Mouse (Mus musculus) liver, embryonic 12.5 days (tissue): ENCODE results near the gene Crispld2. TPM values are rescaled to one million over a fixed set of nuclear protein-coding genes. Genes with fewer than 3 reads are reported as not detected.

Source experiments
- ATAC-seq: fragments of 200-750 bp; cut with Nextera tagmentation; 2 replicates; pipeline ENCODE4 v1.8.0; 2017; ENCODE audit warnings: moderate number of reproducible peaks, mild to moderate bottlenecking, moderate library complexity
- H3K27ac ChIP-seq: fragments of 300-500 bp; sonication (generic); 2 replicates; pipeline ENCODE4 v1.5.1; 2016; ENCODE audit warnings: mild to moderate bottlenecking
- H3K27me3 ChIP-seq: fragments of 300-500 bp; sonication (generic); replicated peaks from 2 replicates; pipeline ENCODE4 v1.6.1; 2016; ENCODE audit warnings: mild to moderate bottlenecking, moderate library complexity
- H3K36me3 ChIP-seq: fragments of 300-500 bp; sonication (generic); 2 replicates; pipeline ENCODE4 v1.6.1; 2016; ENCODE audit warnings: mild to moderate bottlenecking, moderate library complexity
- H3K4me1 ChIP-seq: fragments of 300-500 bp; sonication (generic); 2 replicates; pipeline ENCODE4 v1.6.1; 2016
- H3K4me2 ChIP-seq: fragments of 300-500 bp; sonication (generic); 2 replicates; pipeline ENCODE4 v1.6.1; 2016; ENCODE audit warnings: mild to moderate bottlenecking, moderate library complexity
- H3K4me3 ChIP-seq: fragments of 300-500 bp; sonication (generic); 2 replicates; pipeline ENCODE4 v1.5.1; 2016; ENCODE audit warnings: mild to moderate bottlenecking, moderate library complexity
- H3K9ac ChIP-seq: fragments of 300-500 bp; sonication (generic); 2 replicates; pipeline ENCODE4 v1.6.1; 2016; ENCODE audit warnings: mild to moderate bottlenecking, moderate library complexity
- H3K9me3 ChIP-seq: fragments of 300-500 bp; sonication (generic); replicated peaks from 2 replicates; pipeline ENCODE4 v1.6.1; 2016; ENCODE audit warnings: mild to moderate bottlenecking, moderate library complexity
- WGBS: fragments of 180-500 bp; shearing (Covaris S2); methylation state at CpG from one replicate; pipeline ENCODE4 v1.1.7; 2016; ENCODE audit not compliant: insufficient replicate concordance; 5-methylcytosine and 5-hydroxymethylcytosine counted together
- polyA plus RNA-seq: library from polyadenylated mRNA; unstranded; fragments of >200 nt; fragmentation: Nextera tagmentation; extraction: Ambion mirVana; gene quantifications from 2 replicates; pipeline ENCODE4 v1.2.1, GENCODE M21; 2016

Gene Crispld2
- polyA plus RNA-seq, 1 experiment from 2014 or later = 2.1 TPM

GRCm38 (mm10) chr8:120037611-120038010, 45.4 kb downstream of the Crispld2 start:
- Histone ChIP-seq H3K9ac (no peak overlapping the region), H3K4me1 (0 out of 2 replicates have a peak, but pooled peaks cover 12% of the 10 kb centered on the region), H3K36me3 (no peaks in the 10 kb centered on the region), H3K9me3 (no peaks in the 10 kb centered on the region), H3K27me3 (0 out of 2 replicates have a peak, but pooled peaks cover 2% of the 10 kb centered on the region), H3K4me2 (no peak overlapping the region), H3K4me3 (no peak overlapping the region), H3K27ac (no peak overlapping the region)
- WGBS = 68% methylated on average over 8 of the region's 8 CpGs
- no peak for ATAC-seq

GRCm38 (mm10) chr8:120038741-120039140, 46.5 kb downstream of the Crispld2 start:
- H3K9ac ChIP-seq = no peak overlapping the region
- no peak overlapping the region for H3K4me3 ChIP-seq
- no peaks in the 10 kb centered on the region for H3K9me3 ChIP-seq
- WGBS = 81% methylated on average over 12 of the region's 12 CpGs
- 0 out of 2 replicates have a peak, but pooled peaks cover 19% of the 10 kb centered on the region for H3K4me1 ChIP-seq
- no peaks in the 10 kb centered on the region for H3K36me3 ChIP-seq
- ATAC-seq = no peak
- no peak overlapping the region for H3K27ac ChIP-seq
- 0 out of 2 replicates have a peak, but pooled peaks cover 3% of the 10 kb centered on the region for H3K27me3 ChIP-seq
- no peak overlapping the region for H3K4me2 ChIP-seq

- no peaks in the 10 kb centered on the region for H3K9me3 ChIP-seq
- 74% methylated on average over 11 of the region's 11 CpGs for WGBS
- H3K4me3 ChIP-seq = no peak overlapping the region
- H3K27me3 ChIP-seq = 0 out of 2 replicates have a peak, but pooled peaks cover 6% of the 10 kb centered on the region
- no peak overlapping the region for H3K4me2 ChIP-seq
- ATAC-seq = no peak
- 0 out of 2 replicates have a peak, but pooled peaks cover 19% of the 10 kb centered on the region for H3K4me1 ChIP-seq
- H3K9ac ChIP-seq = no peak overlapping the region
- H3K27ac ChIP-seq = no peak overlapping the region
- H3K36me3 ChIP-seq = no peaks in the 10 kb centered on the region
Measured at GRCm38 (mm10) chr8:120039313-120039919, 47.2 kb downstream of the Crispld2 start.

- Histone ChIP-seq H3K4me2 (no peak overlapping the region), H3K36me3 (no peaks in the 10 kb centered on the region), H3K4me1 (0 out of 2 replicates have a peak, but pooled peaks cover 19% of the 10 kb centered on the region), H3K9me3 (no peaks in the 10 kb centered on the region), H3K27me3 (0 out of 2 replicates have a peak, but pooled peaks cover 6% of the 10 kb centered on the region), H3K4me3 (no peak overlapping the region), H3K27ac (peak overlapping the region; percentile 36; the same call in 1 of the 2 replicates), H3K9ac (no peak overlapping the region)
- WGBS = 15% methylated on average over 1 of the region's 1 CpGs
- ATAC-seq = 0 out of 2 replicates have a peak, but pooled peaks have one; percentile 23
Measured at GRCm38 (mm10) chr8:120040861-120041260, 48.6 kb downstream of the Crispld2 start.

- H3K4me3 ChIP-seq = no peak overlapping the region
- H3K4me1 ChIP-seq = 0 out of 2 replicates have a peak, but pooled peaks cover 19% of the 10 kb centered on the region
- 48% methylated on average over 10 of the region's 10 CpGs for WGBS
- H3K4me2 ChIP-seq = no peak overlapping the region
- 0 out of 2 replicates have a peak, but pooled peaks cover 4% of the 10 kb centered on the region for H3K27me3 ChIP-seq
- no peak overlapping the region for H3K27ac ChIP-seq
- H3K9ac ChIP-seq = no peak overlapping the region
- no peaks in the 10 kb centered on the region for H3K9me3 ChIP-seq
- H3K36me3 ChIP-seq = no peaks in the 10 kb centered on the region
- peak; percentile 57 for ATAC-seq
Measured at GRCm38 (mm10) chr8:120042542-120043312, 50.5 kb downstream of the Crispld2 start.

GRCm38 (mm10) chr8:120044907-120045306, 52.7 kb downstream of the Crispld2 start:
- H3K27ac ChIP-seq = no peak overlapping the region
- peaks cover 17% of the 10 kb centered on the region for H3K27me3 ChIP-seq
- H3K9ac ChIP-seq = no peak overlapping the region
- no peak overlapping the region for H3K4me2 ChIP-seq
- no peak for ATAC-seq
- no peak overlapping the region for H3K4me3 ChIP-seq
- H3K36me3 ChIP-seq = no peaks in the 10 kb centered on the region
- 63% methylated on average over 8 of the region's 8 CpGs for WGBS
- no peaks in the 10 kb centered on the region for H3K9me3 ChIP-seq
- 0 out of 2 replicates have a peak, but pooled peaks cover 19% of the 10 kb centered on the region for H3K4me1 ChIP-seq

- Histone ChIP-seq H3K27me3 (peaks cover 22% of the 10 kb centered on the region), H3K9ac (no peak overlapping the region), H3K36me3 (no peaks in the 10 kb centered on the region), H3K4me2 (no peak overlapping the region), H3K4me1 (0 out of 2 replicates have a peak, but pooled peaks cover 17% of the 10 kb centered on the region), H3K27ac (no peak overlapping the region), H3K9me3 (no peaks in the 10 kb centered on the region), H3K4me3 (no peak overlapping the region)
- WGBS = 60% methylated on average over 5 of the region's 5 CpGs
- ATAC-seq = no peak
Measured at GRCm38 (mm10) chr8:120045471-120045870, 53.2 kb downstream of the Crispld2 start.

- Histone ChIP-seq H3K27me3 (peaks cover 26% of the 10 kb centered on the region), H3K4me2 (no peak overlapping the region), H3K4me3 (no peak overlapping the region), H3K27ac (no peak overlapping the region), H3K4me1 (0 out of 2 replicates have a peak, but pooled peaks cover 13% of the 10 kb centered on the region), H3K36me3 (no peaks in the 10 kb centered on the region), H3K9ac (no peak overlapping the region), H3K9me3 (no peaks in the 10 kb centered on the region)
- WGBS = 69% methylated on average over 14 of the region's 14 CpGs
- no peak for ATAC-seq
Measured at GRCm38 (mm10) chr8:120046258-120047020, 54.2 kb downstream of the Crispld2 start.

GRCm38 (mm10) chr8:120049949-120050348, 57.7 kb downstream of the Crispld2 start:
- no peak overlapping the region for H3K27ac ChIP-seq
- H3K27me3 ChIP-seq = peaks cover 31% of the 10 kb centered on the region
- ATAC-seq = no peak
- H3K9me3 ChIP-seq = no peaks in the 10 kb centered on the region
- H3K4me2 ChIP-seq = no peak overlapping the region
- 0 out of 2 replicates have a peak, but pooled peaks cover 4% of the 10 kb centered on the region for H3K4me1 ChIP-seq
- no peak overlapping the region for H3K4me3 ChIP-seq
- no peaks in the 10 kb centered on the region for H3K36me3 ChIP-seq
- H3K9ac ChIP-seq = no peak overlapping the region
- 23% methylated on average over 13 of the region's 13 CpGs for WGBS

GRCm38 (mm10) chr8:120050376-120050775, 58.1 kb downstream of the Crispld2 start:
- Histone ChIP-seq H3K27me3 (peaks cover 31% of the 10 kb centered on the region), H3K4me2 (no peak overlapping the region), H3K4me3 (no peak overlapping the region), H3K9me3 (no peaks in the 10 kb centered on the region), H3K4me1 (0 out of 2 replicates have a peak, but pooled peaks cover 4% of the 10 kb centered on the region), H3K36me3 (no peaks in the 10 kb centered on the region), H3K27ac (no peak overlapping the region), H3K9ac (no peak overlapping the region)
- no peak for ATAC-seq
- 41% methylated on average over 10 of the region's 10 CpGs for WGBS

GRCm38 (mm10) chr8:120051006-120051405, 58.8 kb downstream of the Crispld2 start:
- Histone ChIP-seq H3K9ac (no peak overlapping the region), H3K9me3 (0 out of 2 replicates have a peak, but pooled peaks cover under 1% of the 10 kb centered on the region), H3K27me3 (peaks cover 31% of the 10 kb centered on the region), H3K4me1 (0 out of 2 replicates have a peak, but pooled peaks cover 4% of the 10 kb centered on the region), H3K27ac (no peak overlapping the region), H3K4me3 (no peak overlapping the region), H3K4me2 (no peak overlapping the region), H3K36me3 (no peaks in the 10 kb centered on the region)
- 20% methylated on average over 4 of the region's 4 CpGs for WGBS
- ATAC-seq = no peak
